Mouse (Mus musculus) olfactory bulb, adult 2 months (tissue): ENCODE results near the gene Nebl. TPM values are rescaled to one million over a fixed set of nuclear protein-coding genes. Genes with fewer than 3 reads are reported as not detected.
A peak's percentile ranks its signal among the peaks of the same experiment; 100 is the strongest.

Experiments
- H3K27ac ChIP-seq: fragments of 200-500 bp; 2 replicates; pipeline ENCODE4 v1.5.1; 2012; ENCODE audit warnings: low read depth, low read length; ENCODE audit not compliant: insufficient read depth
- H3K4me1 ChIP-seq: fragments of 200-500 bp; 2 replicates; pipeline ENCODE4 v1.6.1; 2012; ENCODE audit warnings: low read length; ENCODE audit not compliant: control insufficient read depth, insufficient read depth
- H3K4me3 ChIP-seq: fragments of 200-500 bp; 2 replicates; pipeline ENCODE4 v1.5.1; 2012; ENCODE audit warnings: mild to moderate bottlenecking, low read depth, low read length, moderate library complexity; ENCODE audit not compliant: insufficient read depth
- CTCF ChIP-seq: fragments of 200-500 bp; IDR thresholded peaks from 2 replicates; pipeline ENCODE4 v1.5.1; 2012; ENCODE audit warnings: low read depth, mild to moderate bottlenecking, low read length, moderate library complexity; ENCODE audit not compliant: insufficient read depth
- POLR2A ChIP-seq: fragments of 200-500 bp; IDR thresholded peaks from 2 replicates; pipeline ENCODE4 v1.6.1; 2012; ENCODE audit warnings: mild to moderate bottlenecking, low read depth, low read length, moderate library complexity; ENCODE audit not compliant: insufficient read depth
- WGBS: fragments of 180-500 bp; shearing (Covaris S2); methylation state at CpG from one replicate; pipeline ENCODE4 v1.1.7; 2018; 5-methylcytosine and 5-hydroxymethylcytosine counted together
- polyA plus RNA-seq: library from polyadenylated mRNA; stranded (reverse); fragments of >200 nt; gene quantifications from 2 replicates; pipeline ENCODE4 v1.2.4, GENCODE M21; 2012; ENCODE audit warnings: low replicate concordance; ENCODE audit not compliant: missing spikeins, insufficient read depth, insufficient read length

Nebl gene
- 392 TPM in 1 of 2 replicates, not detected in the other for polyA plus RNA-seq

DNA sequence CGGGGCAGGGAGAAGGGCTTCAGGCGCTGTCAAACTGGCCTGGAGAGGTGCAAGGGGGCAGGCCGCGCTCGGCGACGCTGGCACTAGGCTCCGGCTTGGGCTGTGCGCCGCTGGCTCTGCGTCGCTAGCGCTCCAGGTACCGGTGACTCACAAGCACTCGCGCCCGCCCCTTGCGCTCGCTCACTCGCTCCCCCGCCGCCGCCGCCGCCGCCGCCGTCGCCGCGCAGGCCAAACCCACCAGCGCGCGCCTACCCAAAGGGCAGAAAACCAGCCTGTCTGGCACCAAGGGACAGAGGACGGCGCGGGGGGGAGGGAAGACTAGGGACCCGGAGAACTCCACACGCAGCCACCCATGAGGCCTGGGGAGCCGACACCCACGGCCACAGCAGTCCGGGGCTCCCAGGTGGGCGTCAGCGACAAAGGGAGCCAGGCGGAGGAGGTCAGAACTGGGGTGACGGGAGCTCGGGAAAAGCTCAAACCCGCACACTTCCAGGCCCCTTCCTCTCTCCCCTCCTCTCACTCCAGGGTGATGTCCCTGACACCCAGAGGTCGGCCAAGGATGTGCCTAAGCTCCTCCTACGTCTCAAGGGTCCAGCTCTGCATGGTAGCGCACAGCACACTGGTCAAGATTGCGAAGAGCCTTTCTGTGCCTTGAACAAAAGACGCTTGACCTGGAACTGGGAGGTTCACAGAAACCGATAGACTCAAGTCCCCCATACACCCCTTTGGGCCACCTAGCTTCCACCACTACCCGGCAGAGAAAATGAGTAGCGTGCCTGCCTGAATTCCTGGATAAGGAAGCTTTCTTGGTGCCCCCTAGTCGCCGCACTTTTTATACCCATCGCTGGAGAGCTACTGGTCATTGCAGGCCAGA, at the start of gene Nebl:
Nebl (minus strand) TSS at position 508 of the 874 bp plus-strand sequence.
- Histone ChIP-seq H3K4me1 (peaks cover 5% of the 10 kb centered on the region; the same call in 1 of the 2 replicates), H3K27ac (peak within 1 kb of the TSS; percentile 58), H3K4me3 (peak within 1 kb of the TSS; percentile 65)
- TF ChIP-seq POLR2A (peak; percentile 38; the same call in 1 of the 2 replicates), CTCF (no peak)
- WGBS = 1% methylated on average over 59 of the region's 59 CpGs

DNA sequence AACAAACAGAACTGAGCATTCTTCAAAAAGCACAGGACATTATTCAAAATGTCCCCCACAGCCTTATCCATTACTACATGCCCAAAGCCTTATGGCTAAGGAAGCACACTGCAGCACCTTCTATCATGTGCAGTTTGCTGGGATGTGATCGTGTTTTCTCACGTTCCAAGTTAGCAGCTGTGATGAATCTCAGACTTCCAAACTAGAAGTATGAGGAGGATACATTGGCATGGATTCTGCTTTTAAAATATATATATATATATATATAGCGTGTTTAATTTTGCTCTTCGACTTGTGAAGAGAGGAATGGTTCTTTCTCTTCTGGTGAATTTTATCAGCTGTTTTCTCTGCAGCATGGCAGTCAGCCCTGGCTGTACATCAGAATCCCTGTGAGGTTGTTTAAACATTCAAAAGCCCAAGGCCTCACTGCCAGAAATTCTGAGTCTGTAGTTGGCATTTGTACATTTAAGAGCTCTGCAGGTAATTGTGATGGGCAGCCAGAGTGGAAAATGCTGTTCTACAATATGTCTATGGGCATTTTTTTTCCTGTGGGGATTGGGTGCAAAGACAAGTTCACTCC, 39.1 kb upstream of the Nebl start:
- no peak overlapping the region for H3K27ac ChIP-seq
- TF ChIP-seq CTCF (no peak), POLR2A (no peak)
- no peak overlapping the region for H3K4me3 ChIP-seq
- 90% methylated on average over 4 of the region's 4 CpGs for WGBS
- no peaks in the 10 kb centered on the region for H3K4me1 ChIP-seq

DNA sequence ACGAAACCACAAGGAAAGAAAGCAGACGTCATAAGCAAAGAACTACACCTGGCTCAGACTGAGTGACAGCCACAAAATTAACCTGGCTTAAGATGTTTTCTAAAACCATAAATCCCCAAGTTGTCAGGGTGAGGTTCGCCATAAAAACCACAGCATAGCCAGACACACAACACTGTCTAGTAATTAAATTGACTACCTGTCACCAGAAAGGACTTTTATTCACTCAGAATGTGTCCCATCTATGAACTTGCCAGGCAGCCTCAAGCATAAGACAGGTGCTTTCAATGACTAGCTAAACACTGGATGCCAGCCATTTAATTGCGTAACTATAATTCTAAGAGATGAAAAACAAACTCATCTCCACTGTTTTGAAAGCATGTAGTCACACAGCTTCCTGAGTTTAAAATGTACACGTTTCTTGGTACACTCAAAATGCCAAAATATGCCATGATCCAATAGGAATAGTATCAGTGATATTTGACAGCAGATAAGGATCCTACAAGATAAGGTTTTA, 38.0 kb upstream of the Nebl start:
- no peak overlapping the region for H3K4me3 ChIP-seq
- no peaks in the 10 kb centered on the region for H3K4me1 ChIP-seq
- no peak overlapping the region for H3K27ac ChIP-seq
- no peak for TF ChIP-seq CTCF
- TF ChIP-seq POLR2A = no peak
- WGBS = 91% methylated on average over 5 of the region's 5 CpGs

DNA sequence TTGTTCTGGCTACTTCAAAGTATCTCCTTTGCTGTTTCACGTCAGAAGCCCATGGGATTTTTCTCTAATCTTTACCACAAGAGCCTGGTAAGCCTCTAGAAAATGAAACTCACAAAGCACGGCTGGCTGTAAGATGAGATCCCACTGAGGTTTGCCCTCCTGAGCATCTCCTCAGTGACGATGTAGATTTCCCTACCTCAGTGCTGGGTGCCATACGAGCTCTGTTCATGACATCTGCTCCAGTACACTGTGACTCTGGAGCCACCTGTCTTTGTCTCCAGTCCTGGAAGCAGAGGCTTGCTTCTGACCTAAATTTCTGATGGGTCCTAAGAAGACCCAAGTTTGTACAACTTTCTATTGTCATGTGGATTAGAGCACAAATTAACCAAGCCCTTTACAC, 25.0 kb upstream of the Nebl start:
- WGBS = 70% methylated on average over 4 of the region's 4 CpGs
- TF ChIP-seq POLR2A = no peak
- TF ChIP-seq CTCF = no peak
- no peak overlapping the region for H3K27ac ChIP-seq
- H3K4me1 ChIP-seq = no peaks in the 10 kb centered on the region
- H3K4me3 ChIP-seq = no peak overlapping the region

DNA sequence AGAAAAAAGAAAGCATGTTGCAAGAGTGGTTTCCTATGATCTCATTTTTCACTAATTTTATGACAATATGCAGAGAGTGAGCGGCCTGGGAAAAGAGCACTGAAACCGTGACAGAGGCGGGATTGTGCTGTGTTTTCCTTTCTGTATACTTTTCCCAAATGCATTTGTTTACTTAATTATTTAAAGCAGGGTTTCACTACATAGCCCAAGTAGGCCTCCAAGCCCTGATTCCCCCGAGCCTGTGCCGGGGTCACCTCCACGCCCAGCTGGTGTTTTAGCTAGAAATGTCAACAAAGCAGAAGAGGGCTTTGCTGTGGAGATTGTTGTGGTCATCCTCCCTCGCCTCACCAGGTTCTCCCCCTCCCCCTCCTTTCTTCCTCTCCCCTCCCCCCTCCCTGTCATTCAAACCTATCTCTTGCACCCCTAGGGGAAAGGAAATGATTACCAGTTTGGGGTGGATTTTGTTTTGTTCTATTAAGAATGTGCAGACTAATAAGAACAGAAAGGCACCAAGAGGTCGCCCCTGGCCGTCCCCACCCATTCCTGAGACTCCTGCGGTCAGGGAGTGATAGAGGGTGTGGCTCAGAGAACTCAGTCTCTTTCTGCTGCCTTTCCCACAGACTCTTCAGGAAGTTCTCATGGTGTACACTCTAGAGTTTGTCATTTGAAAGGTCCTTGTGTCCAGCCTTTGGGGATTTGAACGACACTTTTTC, 10.9 kb upstream of the Nebl start:
- Histone ChIP-seq H3K27ac (no peak overlapping the region), H3K4me3 (no peak overlapping the region), H3K4me1 (no peaks in the 10 kb centered on the region)
- 63% methylated on average over 11 of the region's 11 CpGs for WGBS
- TF ChIP-seq POLR2A = no peak
- no peak for TF ChIP-seq CTCF

DNA sequence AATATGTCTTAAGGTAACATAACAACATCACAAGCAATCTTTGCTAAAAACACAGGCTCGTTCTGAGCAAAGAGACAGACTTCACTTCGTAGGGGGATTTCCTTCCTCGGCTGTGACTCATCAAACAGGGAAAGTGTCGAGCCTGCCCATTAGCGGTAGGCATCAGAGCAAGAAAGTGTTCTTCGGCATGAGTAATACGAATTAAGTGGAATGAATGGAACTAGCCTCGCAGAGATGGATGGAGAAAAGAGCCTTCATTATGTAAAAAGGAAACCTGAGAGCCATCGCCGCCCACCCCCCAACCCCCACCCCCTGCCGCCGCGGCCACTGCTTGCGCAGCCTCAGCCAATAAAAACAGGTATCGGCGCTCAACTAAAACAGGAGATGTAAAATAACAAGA, 10.3 kb upstream of the Nebl start:
- H3K4me3 ChIP-seq = no peak overlapping the region
- no peak overlapping the region for H3K27ac ChIP-seq
- WGBS = 7% methylated on average over 16 of the region's 16 CpGs
- no peaks in the 10 kb centered on the region for H3K4me1 ChIP-seq
- TF ChIP-seq CTCF = no peak
- no peak for TF ChIP-seq POLR2A

DNA sequence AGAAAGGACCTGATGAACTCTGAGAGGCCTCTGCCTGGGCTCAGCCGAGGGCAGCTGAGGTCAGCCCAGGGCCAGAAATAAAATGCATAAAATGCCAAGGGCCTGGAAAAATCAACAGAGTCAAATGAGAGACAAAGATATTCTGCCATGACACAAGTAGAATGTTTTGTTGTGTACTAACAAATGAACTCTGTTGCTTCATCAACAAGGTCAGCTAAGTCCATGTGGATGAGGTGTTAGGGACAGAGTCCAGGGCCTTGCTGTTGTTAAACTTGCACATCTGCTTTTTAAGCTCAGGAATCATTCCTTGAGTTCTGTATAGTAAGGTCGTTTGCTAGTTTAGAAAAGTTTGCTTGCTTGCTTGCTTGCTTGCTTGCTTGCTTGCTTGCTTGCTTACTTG, 9.2 kb upstream of the Nebl start:
- H3K4me3 ChIP-seq = no peak overlapping the region
- 89% methylated on average over 2 of the region's 2 CpGs for WGBS
- H3K4me1 ChIP-seq = no peaks in the 10 kb centered on the region
- no peak for TF ChIP-seq POLR2A
- no peak for TF ChIP-seq CTCF
- H3K27ac ChIP-seq = no peak overlapping the region

DNA sequence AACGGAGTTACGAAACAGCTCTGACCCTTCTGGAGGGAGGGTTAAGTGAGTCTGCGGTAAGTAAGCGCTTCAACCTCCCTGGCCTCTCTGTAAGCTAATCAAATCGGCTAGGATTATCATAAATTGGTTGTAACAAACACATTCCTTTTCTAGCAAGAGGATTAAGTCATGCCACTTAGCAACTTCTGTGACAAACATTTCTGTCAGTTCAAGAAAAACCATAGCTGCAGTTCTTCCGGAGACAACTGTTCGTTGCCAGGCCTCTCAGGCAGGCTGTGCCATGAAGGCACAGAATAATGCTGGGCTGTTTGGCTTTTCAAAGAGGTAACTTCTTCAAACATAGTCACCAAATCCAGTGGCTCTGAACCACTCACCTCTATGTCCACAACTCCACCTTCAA, 946 bp upstream of the Nebl start:
- H3K27ac ChIP-seq = no peak overlapping the region
- WGBS = 83% methylated on average over 7 of the region's 7 CpGs
- no peak overlapping the region for H3K4me3 ChIP-seq

More for the DNA sequence above, 946 bp upstream of the Nebl start:
- TF ChIP-seq POLR2A (no peak), CTCF (no peak)
- peaks cover 5% of the 10 kb centered on the region; the same call in 1 of the 2 replicates for H3K4me1 ChIP-seq
